Mouse (Mus musculus) cerebellum, adult (tissue): Measurements from ENCODE around the gene Scgb1a1.
"Not testable (repeated sequence)": the region's sequence is repeated elsewhere in the genome, so short reads cannot be mapped to it uniquely, and the experiment has no call there.

Source experiments
- ATAC-seq: cut with Nextera tagmentation; 2 replicates; pipeline ENCODE4 v1.9.2; 2017; ENCODE audit warnings: mild to moderate bottlenecking, moderate library complexity, mixed read lengths; ENCODE audit not compliant: insufficient number of reproducible peaks, low FRiP score, low TSS enrichment

The Scgb1a1 gene

DNA sequence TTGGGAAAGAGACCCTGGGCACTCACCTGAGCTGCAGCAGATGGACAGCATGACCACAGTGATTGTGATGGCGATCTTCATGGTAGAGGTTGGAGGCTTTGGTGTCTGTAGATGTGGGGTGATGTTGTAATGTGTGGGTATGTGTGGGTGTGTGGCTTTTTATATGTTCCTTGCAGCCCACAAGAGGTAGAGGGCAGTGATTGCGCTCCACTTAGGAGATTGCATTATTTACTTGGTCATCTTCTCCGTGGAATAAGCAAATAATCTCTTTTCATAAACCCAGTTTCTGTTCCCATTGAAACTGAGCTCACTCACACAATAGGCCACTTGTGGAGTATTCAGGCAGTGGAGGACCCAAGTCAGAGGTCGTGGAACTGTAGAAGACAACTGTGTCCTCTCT lies at the start of gene Scgb1a1:
Scgb1a1 (minus strand) TSS at position 138 of the 400 bp plus-strand sequence.
- no peak for ATAC-seq

- no peak for ATAC-seq
Measured at GRCm38 (mm10) chr19:9137159-9137558, 49.4 kb upstream of the Scgb1a1 start.

GRCm38 (mm10) chr19:9135512-9136331 lies 48.0 kb upstream of the Scgb1a1 start, which contains the start of gene Asrgl1:
Gene Asrgl1 (minus strand): TSS chr19:9135636.
- peak; percentile 93 for ATAC-seq

- peak; percentile 42; the same call in 1 of the 2 replicates for ATAC-seq
Measured at GRCm38 (mm10) chr19:9134746-9135511, 47.2 kb upstream of the Scgb1a1 start.

DNA sequence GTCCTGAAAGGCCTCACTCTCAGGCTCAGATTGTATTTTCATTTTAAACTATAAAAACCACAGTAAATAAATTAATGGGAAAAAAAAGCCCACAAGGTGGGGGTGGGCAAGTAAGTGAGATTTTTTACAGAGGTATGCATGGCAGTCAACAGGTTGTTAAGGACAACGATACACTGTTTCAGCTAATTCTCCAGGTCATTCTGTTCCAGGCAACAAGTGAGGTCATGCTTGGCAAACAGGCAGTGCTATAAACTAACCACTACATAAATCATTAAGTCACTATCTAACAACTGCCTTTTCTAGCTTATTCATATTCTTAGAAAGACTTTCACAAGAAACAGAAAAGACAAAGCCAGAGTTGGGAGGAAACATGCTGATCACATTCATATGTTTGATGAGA lies 42.2 kb upstream of the Scgb1a1 start:
- ATAC-seq: no peak

- no peak; the same call in 1 of the 2 replicates for ATAC-seq
Measured at GRCm38 (mm10) chr19:9128499-9129194, 40.9 kb upstream of the Scgb1a1 start.

GRCm38 (mm10) chr19:9123986-9124385 lies 36.2 kb upstream of the Scgb1a1 start:
- ATAC-seq: not testable (repeated sequence)

GRCm38 (mm10) chr19:9122390-9122789 lies 34.6 kb upstream of the Scgb1a1 start:
- ATAC-seq: no peak

GRCm38 (mm10) chr19:9119655-9120425 lies 32.1 kb upstream of the Scgb1a1 start:
- no peak for ATAC-seq

GRCm38 (mm10) chr19:9117275-9117674 lies 29.5 kb upstream of the Scgb1a1 start:
- ATAC-seq: no peak

DNA sequence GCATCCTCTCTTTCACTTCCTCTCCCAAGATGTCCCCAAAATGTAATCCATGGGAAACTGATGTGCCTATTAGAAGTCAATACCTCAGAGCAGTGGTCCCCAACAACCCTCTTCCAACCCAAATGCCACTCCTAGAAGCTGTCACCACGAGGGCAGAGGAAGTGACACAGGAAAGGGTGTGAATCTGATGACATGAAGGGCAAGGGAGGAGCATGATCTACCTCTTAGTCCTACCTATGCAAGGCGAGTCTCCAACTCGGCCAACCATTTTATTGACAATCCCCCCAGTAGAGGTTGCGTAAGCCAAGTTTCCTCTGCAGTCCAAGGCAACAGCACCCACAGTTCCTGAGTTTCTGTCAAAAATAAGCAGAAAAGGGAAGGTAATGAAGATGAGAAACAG lies 28.5 kb upstream of the Scgb1a1 start:
- ATAC-seq: no peak

DNA sequence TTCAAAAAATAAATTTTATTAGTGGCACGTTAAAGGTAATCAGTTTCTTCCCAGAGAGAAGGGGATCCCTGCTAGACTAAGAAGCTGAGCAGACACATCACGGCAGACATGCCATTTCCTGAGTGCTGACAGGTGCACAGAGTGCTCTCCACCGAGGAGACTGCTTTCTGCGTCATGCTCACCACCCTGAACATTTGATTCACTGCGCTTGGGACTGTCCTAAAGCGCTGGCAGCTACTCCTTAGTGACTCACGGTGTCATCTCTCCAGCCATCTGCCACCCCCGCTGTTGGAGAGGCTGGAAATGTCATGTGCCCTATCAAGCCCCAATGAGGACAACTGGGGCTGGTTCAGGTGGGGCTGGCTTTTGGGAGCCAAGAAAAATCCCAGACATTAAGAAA lies 24.3 kb upstream of the Scgb1a1 start:
- peak; percentile 95 for ATAC-seq

- ATAC-seq: 0 out of 2 replicates have a peak, but pooled peaks have one; percentile 29
Measured at GRCm38 (mm10) chr19:9110182-9110869, 22.6 kb upstream of the Scgb1a1 start.

DNA sequence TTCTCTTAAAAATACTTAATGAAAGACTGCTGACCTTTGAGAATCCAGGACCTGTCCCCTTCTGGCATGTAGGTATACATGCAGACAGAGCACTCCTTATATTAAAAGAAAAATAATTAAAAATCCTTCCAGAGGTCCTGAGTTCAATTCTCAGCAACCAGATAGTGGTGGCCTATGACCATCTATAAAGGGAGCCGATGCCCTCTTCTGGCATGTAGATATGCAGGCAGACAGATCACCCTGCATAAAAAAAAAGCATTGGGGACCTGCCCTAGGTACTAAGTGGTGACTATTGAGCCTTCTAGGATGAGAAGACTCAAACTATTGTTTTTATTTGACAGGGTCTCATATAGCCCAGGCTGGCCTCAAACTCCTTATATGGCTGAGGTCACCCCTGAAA lies 20.8 kb upstream of the Scgb1a1 start:
- ATAC-seq: no peak

DNA sequence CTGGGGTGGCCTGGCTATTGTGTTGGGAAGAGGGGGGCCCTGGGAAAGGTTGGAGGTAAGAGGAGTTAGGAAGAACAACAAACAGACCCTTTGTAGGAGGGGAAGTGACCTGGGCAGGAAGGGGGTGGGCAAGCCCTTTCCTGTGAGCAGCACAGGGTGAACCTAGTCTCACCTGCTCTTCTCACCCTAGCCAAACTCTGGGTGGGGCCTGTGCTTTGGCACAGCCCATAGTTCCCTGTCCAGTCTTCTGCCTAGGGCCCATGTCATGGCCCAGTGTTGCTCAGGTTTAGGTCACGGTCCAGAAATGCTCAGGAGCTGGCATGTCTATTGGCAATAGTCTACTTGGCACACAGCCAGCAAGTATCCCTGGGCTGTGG lies 19.6 kb upstream of the Scgb1a1 start:
- ATAC-seq: no peak

DNA sequence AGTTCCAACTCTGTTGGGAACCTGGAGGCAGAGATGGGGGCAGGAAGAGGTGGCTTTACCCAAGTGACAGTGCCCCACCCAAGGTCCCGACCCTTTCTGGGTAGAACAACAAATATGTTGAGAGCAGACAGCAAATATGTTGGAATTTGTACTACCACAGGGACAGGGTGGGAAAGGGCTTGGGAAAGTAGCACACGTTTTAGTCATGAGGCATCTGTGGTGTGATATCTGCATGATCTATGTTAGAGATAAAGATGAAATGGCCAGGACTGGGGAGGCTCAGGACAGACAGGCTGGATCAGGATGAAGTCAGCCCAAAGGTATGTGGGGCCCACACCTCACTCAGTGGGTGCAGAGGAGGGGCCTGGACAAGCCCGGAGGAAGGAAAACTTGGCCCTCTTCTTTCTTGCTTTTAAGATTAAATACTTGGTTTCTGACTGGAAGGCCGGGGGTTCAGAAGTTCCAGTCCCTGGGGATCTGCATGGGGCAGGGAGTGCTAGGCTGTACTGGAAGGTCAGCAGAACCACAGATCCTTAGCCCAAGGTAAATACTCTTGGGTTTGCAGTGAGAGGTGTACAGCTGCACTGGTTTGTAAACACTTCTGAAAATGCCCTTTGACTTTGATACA lies 19.1 kb upstream of the Scgb1a1 start:
- ATAC-seq: no peak

DNA sequence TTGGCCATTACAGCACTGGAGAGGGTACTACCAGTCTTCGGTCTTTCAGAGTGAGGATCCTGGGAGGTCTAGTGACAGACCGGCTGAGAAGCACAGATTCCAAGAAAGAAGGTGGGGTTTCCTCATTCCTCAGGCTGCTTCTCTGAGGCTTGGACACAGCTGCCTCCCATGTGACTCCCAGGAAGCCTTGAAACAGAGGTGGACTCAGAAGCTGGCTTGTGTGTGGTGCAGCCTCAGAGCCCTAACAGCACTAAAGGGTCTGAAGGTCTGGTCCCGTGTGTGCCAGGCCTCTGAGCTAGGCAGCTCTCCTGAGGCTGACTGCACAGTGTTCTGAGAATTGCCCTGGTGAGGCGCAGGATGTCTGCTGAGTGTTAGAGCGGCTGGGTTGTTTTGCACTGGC lies 18.3 kb upstream of the Scgb1a1 start:
- ATAC-seq: no peak

DNA sequence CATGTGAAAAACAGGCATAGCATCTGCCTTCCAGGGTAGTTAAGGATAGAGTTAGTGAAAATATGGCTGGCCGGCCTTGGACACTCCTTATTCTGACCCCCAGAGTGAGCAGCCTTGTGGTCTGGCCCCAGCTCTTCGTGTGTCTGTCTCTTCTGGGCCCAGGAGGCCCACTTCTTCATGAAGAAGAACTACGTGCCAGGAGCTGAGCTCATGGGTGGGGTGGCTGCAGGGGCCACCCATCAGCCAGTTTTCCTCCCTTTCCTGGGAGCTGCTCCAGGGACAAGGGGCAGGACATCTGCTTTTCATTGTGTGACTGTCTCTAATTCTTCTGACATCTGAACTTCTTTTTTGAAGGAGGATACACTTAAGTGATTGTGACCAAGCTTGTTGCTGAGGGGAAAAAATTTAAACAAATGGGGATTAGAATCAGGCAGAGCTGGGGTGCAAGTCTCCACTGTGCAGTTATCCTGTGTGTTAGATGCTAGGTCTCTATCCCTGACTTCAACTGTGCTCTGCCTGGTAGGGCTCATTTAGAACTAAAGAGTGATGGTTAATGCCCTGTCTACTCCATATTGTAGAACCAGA lies 17.4 kb upstream of the Scgb1a1 start:
- no peak for ATAC-seq

DNA sequence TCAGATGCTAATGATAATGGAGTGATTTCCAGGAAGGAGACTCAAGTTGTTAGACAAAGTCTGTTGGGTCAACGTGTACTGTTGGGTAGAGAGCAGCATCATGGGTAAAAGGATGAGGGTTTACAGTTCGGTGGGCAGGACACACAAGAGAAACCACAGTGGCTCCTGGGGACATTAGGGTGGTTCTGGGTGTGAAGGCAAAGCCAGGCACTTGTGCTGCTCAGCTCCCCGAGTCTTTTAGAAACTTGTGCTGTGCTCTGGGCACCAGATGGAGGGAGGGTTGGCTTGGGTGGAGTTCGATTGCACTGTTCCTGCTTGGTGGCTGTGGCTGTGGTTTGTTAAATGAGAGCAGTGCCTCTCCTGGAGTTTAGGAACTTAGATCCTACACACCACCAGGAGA lies 16.2 kb upstream of the Scgb1a1 start:
- ATAC-seq: no peak
